Mouse (Mus musculus) CH12.LX (cell line): ENCODE results near the gene Ilf3.

Experiments
- CHD2 ChIP-seq: IDR thresholded peaks from 2 replicates; pipeline ENCODE4 v1.6.1; 2011; ENCODE audit warnings: low read length, improper control_type of control experiment
- CTCF ChIP-seq, 2 experiments: IDR thresholded peaks in 1 of 2; conservative IDR thresholded peaks in 1 of 2; 2 replicates each; pipeline ENCODE4 v1.5.1; 2011 to 2012; ENCODE audit warnings: low read depth in 2 of 2, low read length in 2 of 2, improper control_type of control experiment in 1 of 2, inconsistent platforms in 1 of 2, mild to moderate bottlenecking in 1 of 2, moderate library complexity in 1 of 2
- POLR2A ChIP-seq: IDR thresholded peaks from 2 replicates; pipeline ENCODE4 v1.6.1; 2011; ENCODE audit warnings: low read depth, mild to moderate bottlenecking, improper control_type of control experiment, low read length
- UBTF ChIP-seq: IDR thresholded peaks from 2 replicates; pipeline ENCODE4 v1.6.1; 2012; ENCODE audit warnings: low read depth, mild to moderate bottlenecking, inconsistent platforms, low read length, improper control_type of control experiment, moderate library complexity
- USF1 ChIP-seq: IDR thresholded peaks from 2 replicates; pipeline ENCODE4 v1.6.1; 2014; ENCODE audit warnings: low read depth, mild to moderate bottlenecking, inconsistent platforms, low read length, improper control_type of control experiment

- TF ChIP-seq POLR2A (no peak), CTCF (conservative IDR thresholded peaks at IDR 0.05 in 1 of 2, IDR thresholded peaks at IDR 0.05 in 1 of 2; ENCODE audit: low read depth in 2 of 2, low read length in 2 of 2) (no peak), UBTF (no peak), CHD2 (no peak), USF1 (no peak)
Measured at GRCm38 (mm10) chr9:21332161-21333061, 35.3 kb upstream of the Ilf3 start.
